Mouse (Mus musculus): ENCODE data around the gene Ssr3. TPM values are rescaled to one million over a fixed set of nuclear protein-coding genes. Genes with fewer than 3 reads are reported as not detected.
"Not testable (repeated sequence)": the region's sequence is repeated elsewhere in the genome, so short reads cannot be mapped to it uniquely, and the experiment has no call there.

Ssr3 gene
- polyA plus RNA-seq, 1 experiment, result 92.7 TPM

DNA sequence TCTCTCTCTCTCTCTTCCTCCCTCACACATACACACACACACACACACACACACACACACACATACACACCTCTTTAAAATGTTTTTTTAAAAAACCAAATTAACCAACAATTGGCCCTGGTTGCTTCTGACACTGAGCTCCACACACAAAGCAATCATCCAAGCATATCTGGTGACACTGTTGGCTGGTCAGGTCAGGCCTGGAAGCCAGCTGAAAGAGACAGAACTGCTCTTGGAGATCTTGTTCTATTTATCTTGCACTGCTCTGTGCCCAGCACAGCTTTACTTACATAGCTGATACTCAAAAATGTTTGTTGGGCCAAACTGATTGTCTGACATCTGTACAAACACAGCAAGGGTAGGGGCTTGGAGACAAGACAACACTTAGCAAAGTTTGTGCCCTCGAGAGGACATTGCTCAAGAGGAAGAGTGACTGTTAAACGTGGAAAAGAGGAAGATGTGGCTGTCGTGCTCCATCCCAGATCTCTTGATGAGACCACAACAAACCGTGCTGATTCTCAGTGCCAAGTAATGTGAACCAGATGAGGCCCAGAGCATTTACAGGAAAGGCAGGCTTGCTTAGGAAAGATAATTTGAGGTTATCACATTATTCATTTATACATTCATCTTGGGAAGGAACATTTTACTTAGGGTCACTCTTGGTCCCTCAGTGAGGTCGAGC is 25.6 kb upstream of the Ssr3 start:
- TF ChIP-seq CTCF (IDR thresholded peaks at IDR 0.05; ENCODE audit: borderline replicate concordance, insufficient read depth, low read depth, low read length) (no peak), POLR2A (IDR thresholded peaks at IDR 0.05; ENCODE audit: borderline replicate concordance, insufficient read depth, low read length) (no peak)
- DNase-seq, result no peak
- WGBS, result 70% methylated on average over 5 of the region's 5 CpGs
- H3K27ac ChIP-seq (ENCODE audit: insufficient read depth, low read length), result no peak overlapping the region
- no peak overlapping the region for H3K4me3 ChIP-seq (replicated peaks; ENCODE audit: insufficient read depth, low read depth, low read length)
- no peaks in the 10 kb centered on the region; the same call in 1 of the 2 replicates for H3K4me1 ChIP-seq (ENCODE audit: control insufficient read depth, insufficient read depth, low read length)
- no peaks in the 10 kb centered on the region for H3K27me3 ChIP-seq (ENCODE audit: control insufficient read depth, insufficient read depth, low read length)

DNA sequence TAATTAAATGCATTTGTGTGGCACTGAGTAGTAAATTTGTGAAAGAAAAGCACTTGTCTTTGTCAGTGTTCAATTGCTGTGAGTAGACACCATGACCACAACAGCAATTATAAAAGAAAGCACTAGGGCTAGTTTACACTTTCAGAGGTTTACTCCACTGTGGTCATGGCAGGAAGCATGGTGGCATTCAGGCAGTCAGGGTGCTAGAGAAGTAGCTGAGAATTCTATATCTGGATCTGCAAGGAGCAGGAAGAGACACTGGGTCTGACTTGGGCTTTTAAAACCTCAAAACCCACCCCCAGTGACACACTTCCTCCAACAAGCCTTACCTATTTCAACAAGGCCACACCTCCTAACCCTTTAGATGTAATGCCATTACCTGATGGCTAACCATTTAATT is 24.1 kb upstream of the Ssr3 start:
- no peak overlapping the region for H3K27ac ChIP-seq (ENCODE audit: insufficient read depth, low read length)
- no peak for TF ChIP-seq POLR2A (IDR thresholded peaks at IDR 0.05; ENCODE audit: borderline replicate concordance, insufficient read depth, low read length)
- TF ChIP-seq CTCF (IDR thresholded peaks at IDR 0.05; ENCODE audit: borderline replicate concordance, insufficient read depth, low read depth, low read length), result no peak
- H3K4me3 ChIP-seq (replicated peaks; ENCODE audit: insufficient read depth, low read depth, low read length), result no peak overlapping the region
- DNase-seq, result no peak
- no peaks in the 10 kb centered on the region for H3K4me1 ChIP-seq (ENCODE audit: control insufficient read depth, insufficient read depth, low read length)
- no peaks in the 10 kb centered on the region for H3K27me3 ChIP-seq (ENCODE audit: control insufficient read depth, insufficient read depth, low read length)

DNA sequence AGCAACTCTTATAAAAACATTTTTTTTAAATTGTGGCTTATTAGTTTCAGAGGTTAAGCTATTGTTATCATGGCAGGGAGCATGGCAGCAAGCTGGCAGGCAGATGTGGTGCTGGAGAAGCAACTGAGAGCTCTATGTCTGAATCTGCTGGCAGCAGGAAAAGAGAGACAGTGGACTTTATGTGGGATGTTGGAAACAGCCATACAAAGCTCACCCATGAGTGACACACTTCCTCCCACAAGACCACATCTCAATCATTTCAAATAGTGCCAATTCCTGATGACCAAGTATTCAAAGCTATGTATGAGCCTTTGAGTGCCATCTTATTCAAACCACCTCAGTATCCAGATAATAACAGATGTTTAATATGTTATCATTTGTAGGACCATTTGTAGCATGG is 15.5 kb upstream of the Ssr3 start:
- DNase-seq, result no peak
- Histone ChIP-seq H3K27ac (ENCODE audit: insufficient read depth, low read length) (no peak overlapping the region), H3K4me3 (replicated peaks; ENCODE audit: insufficient read depth, low read depth, low read length) (no peak overlapping the region), H3K27me3 (ENCODE audit: control insufficient read depth, insufficient read depth, low read length) (no peaks in the 10 kb centered on the region), H3K4me1 (ENCODE audit: control insufficient read depth, insufficient read depth, low read length) (no peaks in the 10 kb centered on the region)
- TF ChIP-seq POLR2A (IDR thresholded peaks at IDR 0.05; ENCODE audit: borderline replicate concordance, insufficient read depth, low read length), result no peak
- no peak for TF ChIP-seq CTCF (IDR thresholded peaks at IDR 0.05; ENCODE audit: borderline replicate concordance, insufficient read depth, low read depth, low read length)

DNA sequence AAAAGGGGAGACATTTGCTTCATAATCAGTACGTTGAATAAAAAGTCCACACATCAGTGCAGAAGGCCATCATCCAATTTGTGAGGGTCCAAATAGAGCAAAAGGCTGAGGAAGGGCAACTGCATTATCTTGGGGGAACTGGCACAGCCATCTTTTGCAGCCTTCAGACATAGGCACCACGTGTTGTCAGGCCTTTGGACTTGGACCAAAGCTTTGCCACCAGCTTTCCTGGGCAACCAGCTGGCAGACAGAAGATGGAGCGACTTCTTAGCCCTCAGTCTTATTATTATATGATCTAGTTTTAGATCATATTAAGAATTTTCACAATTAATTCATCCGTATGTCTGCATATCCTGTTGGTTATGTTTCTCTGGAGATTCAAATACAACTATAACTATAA is 13.4 kb upstream of the Ssr3 start:
- Histone ChIP-seq H3K4me3 (replicated peaks; ENCODE audit: insufficient read depth, low read depth, low read length) (no peak overlapping the region), H3K27ac (ENCODE audit: insufficient read depth, low read length) (no peak overlapping the region), H3K27me3 (ENCODE audit: control insufficient read depth, insufficient read depth, low read length) (no peaks in the 10 kb centered on the region), H3K4me1 (ENCODE audit: control insufficient read depth, insufficient read depth, low read length) (no peaks in the 10 kb centered on the region)
- 39% methylated on average over 4 of the region's 4 CpGs for WGBS
- no peak for TF ChIP-seq POLR2A (IDR thresholded peaks at IDR 0.05; ENCODE audit: borderline replicate concordance, insufficient read depth, low read length)
- TF ChIP-seq CTCF (IDR thresholded peaks at IDR 0.05; ENCODE audit: borderline replicate concordance, insufficient read depth, low read depth, low read length), result no peak
- DNase-seq, result no peak

DNA sequence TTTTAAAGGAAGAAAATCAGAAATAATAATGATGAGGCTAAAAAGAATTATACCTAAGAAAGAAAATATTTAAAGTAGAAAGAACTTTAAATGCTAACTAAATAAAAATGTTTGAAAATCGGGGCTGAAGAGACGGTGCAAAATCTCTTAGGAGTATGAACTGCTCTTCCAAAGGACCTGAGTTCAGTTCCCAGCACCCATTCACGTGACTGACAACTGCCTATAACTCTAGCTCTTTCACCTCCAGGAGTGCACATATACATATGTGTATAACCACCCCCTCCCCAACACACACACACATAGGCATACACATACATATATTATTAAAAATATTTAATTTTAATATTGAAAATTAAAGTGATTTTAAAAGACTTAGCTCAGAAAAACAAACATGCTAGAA is 5.1 kb upstream of the Ssr3 start:
- Histone ChIP-seq H3K4me3 (replicated peaks; ENCODE audit: insufficient read depth, low read depth, low read length) (no peak overlapping the region), H3K4me1 (ENCODE audit: control insufficient read depth, insufficient read depth, low read length) (no peaks in the 10 kb centered on the region), H3K27ac (ENCODE audit: insufficient read depth, low read length) (no peak overlapping the region), H3K27me3 (ENCODE audit: control insufficient read depth, insufficient read depth, low read length) (no peaks in the 10 kb centered on the region)
- no peak for DNase-seq
- 97% methylated on average over 3 of the region's 3 CpGs for WGBS
- TF ChIP-seq POLR2A (IDR thresholded peaks at IDR 0.05; ENCODE audit: borderline replicate concordance, insufficient read depth, low read length), result no peak

DNA sequence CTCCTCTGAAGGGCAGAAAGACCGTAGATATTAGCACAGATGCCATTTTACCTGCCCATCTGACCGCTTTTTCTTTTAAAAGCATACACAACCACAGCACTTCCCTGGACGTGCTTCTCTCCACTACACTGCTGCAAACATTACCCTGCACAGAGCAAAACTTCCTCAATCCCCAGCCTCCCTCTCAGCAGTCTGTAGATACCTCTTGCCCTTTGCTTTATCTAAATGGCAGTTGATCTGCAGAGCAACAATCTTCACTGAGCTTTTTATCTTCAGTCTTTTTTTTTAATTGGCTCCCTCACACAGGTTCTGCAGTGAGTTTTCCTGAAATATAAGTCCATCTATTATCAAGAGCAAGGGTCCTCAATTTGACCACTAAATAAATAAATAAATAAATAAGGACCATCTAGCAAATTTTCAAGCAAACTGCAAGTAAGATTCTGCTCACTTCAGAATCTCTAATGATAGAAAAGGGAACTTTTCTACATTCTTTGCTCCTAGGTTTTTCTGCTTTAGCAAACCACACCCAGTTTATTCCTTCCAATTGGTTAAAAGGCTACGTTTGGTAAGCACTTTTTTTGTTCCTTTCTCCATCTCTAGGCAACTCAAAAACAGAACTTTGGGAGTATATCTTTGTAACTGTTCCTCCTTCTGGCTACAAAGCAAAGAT is 4.5 kb upstream of the Ssr3 start:
- 84% methylated on average over 4 of the region's 4 CpGs for WGBS
- no peaks in the 10 kb centered on the region for H3K27me3 ChIP-seq (ENCODE audit: control insufficient read depth, insufficient read depth, low read length)
- H3K4me1 ChIP-seq (ENCODE audit: control insufficient read depth, insufficient read depth, low read length), result no peaks in the 10 kb centered on the region
- H3K4me3 ChIP-seq (replicated peaks; ENCODE audit: insufficient read depth, low read depth, low read length), result no peak overlapping the region
- DNase-seq, result no peak
- TF ChIP-seq CTCF (IDR thresholded peaks at IDR 0.05; ENCODE audit: borderline replicate concordance, insufficient read depth, low read depth, low read length) (no peak), POLR2A (IDR thresholded peaks at IDR 0.05; ENCODE audit: borderline replicate concordance, insufficient read depth, low read length) (no peak)
- H3K27ac ChIP-seq (ENCODE audit: insufficient read depth, low read length), result no peak overlapping the region

DNA sequence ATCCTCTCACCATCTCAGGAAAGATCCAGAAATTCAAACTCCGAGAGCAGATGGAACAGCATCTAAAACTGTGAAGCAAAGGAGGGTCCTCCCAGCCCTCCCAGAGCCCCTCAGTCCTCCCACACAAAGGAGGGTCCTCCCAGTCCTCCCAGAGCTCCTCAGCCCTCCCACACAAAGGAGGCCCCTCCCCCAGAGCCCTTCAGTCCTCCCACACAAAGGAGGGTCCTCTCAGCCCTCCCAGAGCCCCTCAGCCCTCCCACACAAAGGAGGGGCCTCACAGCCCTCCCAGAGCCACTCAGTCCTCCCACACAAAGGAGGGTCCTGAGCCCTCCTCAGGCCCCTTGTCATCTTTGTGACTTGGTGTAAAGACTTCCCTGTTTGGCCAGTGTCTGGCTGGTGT is 2.7 kb upstream of the Ssr3 start:
- not testable (repeated sequence) for DNase-seq; H3K27me3 ChIP-seq (ENCODE audit: control insufficient read depth, insufficient read depth, low read length); H3K27ac ChIP-seq (ENCODE audit: insufficient read depth, low read length); H3K4me3 ChIP-seq (replicated peaks; ENCODE audit: insufficient read depth, low read depth, low read length); H3K4me1 ChIP-seq (ENCODE audit: control insufficient read depth, insufficient read depth, low read length)
- 95% methylated on average over 1 of the region's 1 CpGs for WGBS

DNA sequence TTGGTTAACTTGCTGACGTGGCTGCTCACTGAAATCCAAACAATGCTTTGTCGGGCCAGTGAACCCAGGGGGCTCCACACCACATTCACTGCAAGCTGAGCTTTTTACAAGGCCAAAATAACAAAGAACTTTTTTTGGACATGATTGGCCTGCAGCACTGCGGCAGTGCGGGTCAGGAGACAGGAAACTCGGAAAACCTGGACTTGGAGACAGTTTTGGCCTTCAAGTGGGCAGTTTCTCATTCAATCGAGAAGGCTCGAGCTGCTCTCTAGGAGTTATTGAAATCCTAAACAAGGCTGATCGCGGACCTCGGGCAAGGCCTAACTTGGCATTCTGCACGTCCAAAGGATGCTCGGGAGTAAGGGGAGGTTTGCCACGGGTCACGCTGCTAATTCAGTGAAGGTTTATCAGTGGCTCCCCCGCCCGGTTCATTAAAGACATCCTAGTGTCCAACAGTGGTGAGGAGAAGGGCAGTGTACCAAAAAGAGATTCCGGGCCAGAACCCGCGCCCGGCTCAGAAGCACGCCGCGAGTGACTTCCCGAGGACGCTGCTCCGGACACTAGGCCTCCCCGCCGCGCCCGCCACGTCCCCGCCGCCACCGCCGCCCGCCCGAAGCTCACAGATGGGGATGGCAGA is 521 bp downstream of the Ssr3 start:
- TF ChIP-seq CTCF (IDR thresholded peaks at IDR 0.05; ENCODE audit: borderline replicate concordance, insufficient read depth, low read depth, low read length) (no peak), POLR2A (IDR thresholded peaks at IDR 0.05; ENCODE audit: borderline replicate concordance, insufficient read depth, low read length) (no peak)
- WGBS, result under 1% methylated on average over 37 of the region's 37 CpGs
- 0 out of 2 replicates have a peak overlapping the region, but pooled peaks have one; percentile 34 for H3K27ac ChIP-seq (ENCODE audit: insufficient read depth, low read length)

More for the DNA sequence above, 521 bp downstream of the Ssr3 start:
- H3K27me3 ChIP-seq (ENCODE audit: control insufficient read depth, insufficient read depth, low read length), result no peaks in the 10 kb centered on the region
- no peaks in the 10 kb centered on the region for H3K4me1 ChIP-seq (ENCODE audit: control insufficient read depth, insufficient read depth, low read length)
- DNase-seq, result no peak
- peak overlapping the region; percentile 72 for H3K4me3 ChIP-seq (replicated peaks; ENCODE audit: insufficient read depth, low read depth, low read length)

Data from cerebellum, adult 2 months (tissue).